Mouse (Mus musculus) liver, adult 2 months (tissue): ENCODE measurements around the gene Olfr691. TPM values are rescaled to one million over a fixed set of nuclear protein-coding genes. Genes with fewer than 3 reads are reported as not detected.
"Not testable (repeated sequence)": the region's sequence is repeated elsewhere in the genome, so short reads cannot be mapped to it uniquely, and the experiment has no call there.

Experiments used
- DNase-seq: peaks from one replicate; pipeline ENCODE4 v3.0.0-alpha.2; 2011; ENCODE audit warnings: low read depth, low spot score; ENCODE audit errors: extremely low read depth
- H3K27ac ChIP-seq: fragments of 200-500 bp; replicated peaks from 2 replicates; pipeline ENCODE4 v1.5.1; 2012; ENCODE audit warnings: low read depth, mild to moderate bottlenecking, control low read depth, inconsistent platforms, low read length; ENCODE audit not compliant: insufficient read depth
- H3K27me3 ChIP-seq: fragments of 200-500 bp; 2 replicates; pipeline ENCODE4 v1.6.1; 2012; ENCODE audit warnings: mild to moderate bottlenecking, moderate library complexity, low read length, inconsistent platforms; ENCODE audit not compliant: control insufficient read depth, insufficient read depth
- H3K36me3 ChIP-seq: fragments of 200-500 bp; 2 replicates; pipeline ENCODE4 v1.6.1; 2012; ENCODE audit warnings: low read length, inconsistent platforms; ENCODE audit not compliant: control insufficient read depth, insufficient read depth
- H3K4me1 ChIP-seq: fragments of 200-500 bp; 2 replicates; pipeline ENCODE4 v1.6.1; 2011; ENCODE audit warnings: low read length; ENCODE audit not compliant: control insufficient read depth, insufficient read depth
- H3K4me3 ChIP-seq: fragments of 200-500 bp; 2 replicates; pipeline ENCODE4 v1.5.1; 2011; ENCODE audit warnings: low read depth, mild to moderate bottlenecking, control low read depth, low read length, moderate library complexity; ENCODE audit not compliant: insufficient read depth
- H3K79me2 ChIP-seq: fragments of 200-500 bp; 2 replicates; pipeline ENCODE4 v1.6.1; 2012; ENCODE audit warnings: inconsistent platforms, mild to moderate bottlenecking, low read length, moderate library complexity; ENCODE audit not compliant: control insufficient read depth, insufficient read depth
- H3K9ac ChIP-seq: fragments of 200-500 bp; 2 replicates; pipeline ENCODE4 v1.6.1; 2012; ENCODE audit warnings: low read depth, mild to moderate bottlenecking, control low read depth, inconsistent platforms, low read length
- CTCF ChIP-seq: fragments of 200-500 bp; IDR thresholded peaks from 2 replicates; pipeline ENCODE4 v1.5.1; 2011; ENCODE audit warnings: low read depth, low read length, control low read depth
- POLR2A ChIP-seq: fragments of 200-500 bp; IDR thresholded peaks from 2 replicates; pipeline ENCODE4 v1.6.1; 2011; ENCODE audit warnings: low read length, control low read depth; ENCODE audit not compliant: insufficient read depth; ENCODE audit errors: extremely low read depth
- WGBS: fragments of 180-500 bp; shearing (Covaris S2); methylation state at CpG from one replicate; pipeline ENCODE4 v1.1.7; 2018; 5-methylcytosine and 5-hydroxymethylcytosine counted together
- polyA plus RNA-seq: library from polyadenylated mRNA; depleted of rRNA; stranded (reverse); fragments of >200 nt; gene quantifications from 2 replicates; pipeline ENCODE4 v1.2.3, GENCODE M21; 2012
- total RNA-seq: library from RNA; depleted of rRNA; stranded (reverse); fragments of >200 nt; gene quantifications from 2 replicates; pipeline ENCODE4 v1.2.3, GENCODE M21; 2014

Gene Olfr691
- total and polyA plus RNA-seq, 2 experiments: not detected

- Histone ChIP-seq H3K9ac (no peak overlapping the region), H3K27me3 (no peaks in the 10 kb centered on the region), H3K4me1 (no peaks in the 10 kb centered on the region), H3K79me2 (no peaks in the 10 kb centered on the region), H3K4me3 (no peak overlapping the region), H3K36me3 (peaks cover 11% of the 10 kb centered on the region; the same call in 1 of the 2 replicates), H3K27ac (no peak overlapping the region)
- TF ChIP-seq POLR2A (no peak), CTCF (no peak)
- peak; percentile 55 for DNase-seq
- 24% methylated on average over 4 of the region's 4 CpGs for WGBS
These were observed 31.4 kb upstream of the Olfr691 start for GRCm38 (mm10) chr7:105373509-105373908.

DNA sequence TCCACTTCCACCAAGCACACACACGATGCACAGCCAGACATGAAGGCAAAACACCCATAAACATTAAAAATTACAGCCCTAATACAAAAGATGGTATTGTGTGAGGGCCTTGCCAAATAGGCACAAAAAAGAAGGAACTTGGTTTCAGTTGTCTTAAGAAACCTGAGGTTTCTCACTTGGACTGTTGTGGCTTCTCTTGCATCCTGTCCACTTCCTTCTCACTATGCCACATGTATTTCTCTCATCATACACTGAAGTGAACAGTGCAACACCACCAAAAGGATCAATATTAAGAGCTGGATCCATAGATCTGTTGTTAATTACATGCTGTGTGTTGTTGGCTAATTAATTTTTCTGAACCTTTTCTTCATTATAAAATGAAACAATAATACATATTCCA lies 30.8 kb upstream of the Olfr691 start:
- H3K27me3 ChIP-seq: no peaks in the 10 kb centered on the region
- no peak overlapping the region for H3K4me3 ChIP-seq
- peaks cover 5% of the 10 kb centered on the region; the same call in 1 of the 2 replicates for H3K36me3 ChIP-seq
- DNase-seq: no peak
- H3K4me1 ChIP-seq: no peaks in the 10 kb centered on the region
- H3K9ac ChIP-seq: no peak overlapping the region
- WGBS: 87% methylated on average over 1 of the region's 1 CpGs
- no peaks in the 10 kb centered on the region for H3K79me2 ChIP-seq
- TF ChIP-seq POLR2A (no peak), CTCF (no peak)
- H3K27ac ChIP-seq: no peak overlapping the region

- TF ChIP-seq POLR2A (no peak), CTCF (no peak)
- no peak overlapping the region for H3K9ac ChIP-seq
- no peak for DNase-seq
- no peak overlapping the region for H3K4me3 ChIP-seq
- H3K27me3 ChIP-seq: no peaks in the 10 kb centered on the region
- WGBS: 93% methylated on average over 4 of the region's 4 CpGs
- no peaks in the 10 kb centered on the region for H3K79me2 ChIP-seq
- H3K36me3 ChIP-seq: no peaks in the 10 kb centered on the region
- no peaks in the 10 kb centered on the region for H3K4me1 ChIP-seq
- H3K27ac ChIP-seq: no peak overlapping the region
These were observed 26.5 kb upstream of the Olfr691 start for GRCm38 (mm10) chr7:105368521-105368920.

DNA sequence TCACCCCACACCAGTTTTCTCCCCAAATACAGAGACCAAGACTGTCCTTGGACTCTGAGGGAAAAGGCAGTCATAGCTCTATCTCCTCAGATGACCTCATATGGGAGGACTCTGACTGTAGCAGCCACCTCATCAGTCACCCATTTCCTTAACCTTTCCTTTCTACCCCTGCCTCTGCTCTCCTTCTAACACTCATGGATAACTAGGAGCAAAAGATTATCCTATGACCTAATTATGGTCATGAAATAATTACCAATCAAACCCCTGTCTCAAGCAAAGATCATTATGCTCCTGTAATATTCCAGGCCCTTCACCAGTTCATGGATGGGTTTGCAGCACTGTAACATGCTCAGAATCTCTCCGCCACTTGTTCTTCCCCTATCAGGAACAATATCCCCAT lies 25.9 kb upstream of the Olfr691 start, which contains the start of gene Olfr692:
Gene Olfr692, plus strand, starts transcription at position 301 of the 400 bp plus-strand sequence.
- no peaks in the 10 kb centered on the region for H3K4me1 ChIP-seq
- no peaks in the 10 kb centered on the region for H3K36me3 ChIP-seq
- no peaks in the 10 kb centered on the region for H3K79me2 ChIP-seq
- no peak within 1 kb of the TSS for H3K27ac ChIP-seq
- no peak for DNase-seq
- no peaks in the 10 kb centered on the region for H3K27me3 ChIP-seq
- no peak within 1 kb of the TSS for H3K9ac ChIP-seq
- TF ChIP-seq CTCF: no peak
- TF ChIP-seq POLR2A: no peak
- WGBS: 97% methylated on average over 1 of the region's 1 CpGs
- H3K4me3 ChIP-seq: no peak within 1 kb of the TSS

DNA sequence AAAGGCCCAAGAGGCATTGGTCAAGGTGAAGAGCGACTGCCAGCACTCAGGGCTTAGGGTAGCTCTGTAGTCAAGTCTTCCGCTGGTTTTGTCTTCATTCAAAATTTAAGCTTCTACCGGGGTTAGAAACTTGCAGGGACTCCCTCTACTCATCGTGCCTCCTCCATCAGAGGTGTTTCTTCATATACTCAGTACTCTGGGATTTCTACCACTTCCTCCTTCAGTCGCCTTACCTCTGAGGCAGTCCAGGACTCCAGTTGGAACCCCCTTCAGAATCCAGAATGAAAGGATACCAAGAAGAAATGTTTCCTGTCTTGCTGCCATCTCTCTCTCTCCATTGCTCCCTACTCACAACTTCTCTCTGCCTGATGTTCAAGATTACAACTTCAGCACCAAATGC lies 25.2 kb upstream of the Olfr691 start:
- no peak overlapping the region for H3K27ac ChIP-seq
- DNase-seq: no peak
- H3K9ac ChIP-seq: no peak overlapping the region
- H3K36me3 ChIP-seq: no peaks in the 10 kb centered on the region
- no peaks in the 10 kb centered on the region for H3K79me2 ChIP-seq
- TF ChIP-seq POLR2A: no peak
- TF ChIP-seq CTCF: no peak
- H3K27me3 ChIP-seq: no peaks in the 10 kb centered on the region
- WGBS: 88% methylated on average over 5 of the region's 5 CpGs
- H3K4me1 ChIP-seq: no peaks in the 10 kb centered on the region
- no peak overlapping the region for H3K4me3 ChIP-seq

- Histone ChIP-seq H3K4me3 (no peak overlapping the region), H3K4me1 (no peaks in the 10 kb centered on the region), H3K27ac (no peak overlapping the region), H3K9ac (no peak overlapping the region), H3K27me3 (no peaks in the 10 kb centered on the region), H3K36me3 (no peaks in the 10 kb centered on the region), H3K79me2 (no peaks in the 10 kb centered on the region)
- WGBS: 79% methylated on average over 2 of the region's 2 CpGs
- TF ChIP-seq CTCF: no peak
- no peak for TF ChIP-seq POLR2A
- DNase-seq: no peak
These were observed 19.6 kb upstream of the Olfr691 start for GRCm38 (mm10) chr7:105361713-105362112.

DNA sequence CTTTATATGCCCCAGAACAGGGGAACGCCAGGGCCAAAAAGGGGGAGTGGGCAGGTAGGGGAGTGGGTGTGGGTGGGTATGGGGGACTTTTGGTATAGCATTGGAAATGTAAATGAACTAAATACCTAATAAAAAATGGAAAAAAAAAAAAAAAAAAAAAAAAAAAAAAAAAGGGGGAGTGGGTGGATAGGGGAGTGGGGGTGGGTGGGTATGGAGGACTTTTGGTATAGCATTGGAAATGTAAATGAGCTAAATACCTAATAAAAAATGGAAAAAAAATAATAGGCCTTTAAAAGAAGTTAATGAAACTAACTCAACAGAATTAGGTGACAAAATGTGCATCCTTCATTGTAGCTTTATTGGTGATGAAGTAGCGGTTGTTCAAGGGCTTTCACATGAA lies 14.4 kb upstream of the Olfr691 start:
- H3K79me2 ChIP-seq, H3K27ac ChIP-seq, H3K9ac ChIP-seq, H3K27me3 ChIP-seq, H3K4me1 ChIP-seq, H3K36me3 ChIP-seq, H3K4me3 ChIP-seq, DNase-seq: not testable (repeated sequence)
- 90% methylated on average over 1 of the region's 2 CpGs for WGBS

- H3K9ac ChIP-seq, H3K79me2 ChIP-seq, H3K36me3 ChIP-seq, H3K4me3 ChIP-seq, DNase-seq, H3K4me1 ChIP-seq, H3K27ac ChIP-seq, H3K27me3 ChIP-seq: not testable (repeated sequence)
- WGBS: no CpG with 5 or more reads among the region's 5 CpGs
These were observed 14.0 kb upstream of the Olfr691 start for GRCm38 (mm10) chr7:105356064-105356463.
